Mouse (Mus musculus): ENCODE measurements at regions not wholly inside any gene's neighbourhood (a gene's known extent, or its start where the extent isn't known, plus 50 kb on each side); places are given as distances from the start of the nearest gene placed in this dataset.
A peak's percentile ranks its signal among the peaks of the same experiment; 100 is the strongest.

DNA sequence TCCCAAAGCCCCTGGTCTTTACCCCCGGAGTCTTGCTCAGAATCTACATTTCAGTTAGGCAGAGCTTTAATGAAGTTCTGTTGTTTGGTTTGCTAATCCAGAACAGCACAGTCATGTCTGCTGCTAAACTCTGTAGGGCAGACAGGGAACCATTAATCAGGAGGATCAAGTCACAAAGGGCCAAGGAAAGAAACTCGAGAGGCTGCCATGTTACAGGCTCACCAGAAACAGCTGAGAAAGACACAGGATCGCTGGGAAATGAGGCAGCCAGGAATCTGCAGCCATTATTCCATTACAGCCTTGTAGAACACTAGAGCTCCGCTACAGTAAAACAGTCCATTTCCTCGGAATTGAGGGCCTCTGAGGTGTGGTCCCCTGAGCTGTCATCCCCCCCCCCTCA is 121.1 kb upstream of the Cops8 start:
- no peak for TF ChIP-seq CTCF (IDR thresholded peaks at IDR 0.05)

GRCm38 (mm10) chr1:90486349-90486839 is 116.4 kb upstream of the Cops8 start:
- no peak overlapping the region for H3K27ac ChIP-seq
- H3K4me3 ChIP-seq: no peak overlapping the region
- no peak for TF ChIP-seq CTCF (IDR thresholded peaks at IDR 0.05)
- peak in 1 of 2 experiments; percentile 13 for DNase-seq (ENCODE audit: extremely low spot score in 1 of 2, low spot score in 2 of 2)
- intact Hi-C loops (cut with DNase I): no loop called here

More for the DNA sequence above, 121.1 kb upstream of the Cops8 start:
- no peak for DNase-seq (ENCODE audit: extremely low spot score in 1 of 2, low spot score in 2 of 2)
- Histone ChIP-seq H3K27ac (no peak overlapping the region), H3K4me3 (no peak overlapping the region)
- intact Hi-C loops (cut with DNase I): no loop called here

- peak overlapping the region; percentile 32 for H3K27ac ChIP-seq
- H3K4me3 ChIP-seq: no peak overlapping the region
- TF ChIP-seq CTCF (IDR thresholded peaks at IDR 0.05): no peak
- no peak for DNase-seq (ENCODE audit: extremely low spot score in 1 of 2, low spot score in 2 of 2)
- intact Hi-C loops (cut with DNase I): no loop called here
Measured at GRCm38 (mm10) chr1:90487886-90488285, 114.9 kb upstream of the Cops8 start.

- DNase-seq (ENCODE audit: extremely low spot score in 1 of 2, low spot score in 2 of 2): peak in 1 of 2 experiments; percentile 42
- H3K4me3 ChIP-seq: no peak overlapping the region
- no peak for TF ChIP-seq CTCF (IDR thresholded peaks at IDR 0.05)
- intact Hi-C loops (cut with DNase I): no loop called here
- H3K27ac ChIP-seq: peak overlapping the region; percentile 15; the same call in 1 of the 2 replicates
Measured at GRCm38 (mm10) chr1:90488991-90489390, 113.8 kb upstream of the Cops8 start.

- DNase-seq (ENCODE audit: extremely low spot score in 1 of 2, low spot score in 2 of 2): no peak
- H3K4me3 ChIP-seq: no peak overlapping the region
- no peak for TF ChIP-seq CTCF (IDR thresholded peaks at IDR 0.05)
- intact Hi-C loops (cut with DNase I): no loop called here
- H3K27ac ChIP-seq: no peak overlapping the region
Measured at GRCm38 (mm10) chr1:90490335-90490734, 112.4 kb upstream of the Cops8 start.

GRCm38 (mm10) chr1:90493481-90493880 is 109.3 kb upstream of the Cops8 start:
- Histone ChIP-seq H3K4me3 (no peak overlapping the region), H3K27ac (no peak overlapping the region)
- intact Hi-C loops (cut with DNase I): no loop called here
- no peak for TF ChIP-seq CTCF (IDR thresholded peaks at IDR 0.05)
- DNase-seq (ENCODE audit: extremely low spot score in 1 of 2, low spot score in 2 of 2): no peak

DNA sequence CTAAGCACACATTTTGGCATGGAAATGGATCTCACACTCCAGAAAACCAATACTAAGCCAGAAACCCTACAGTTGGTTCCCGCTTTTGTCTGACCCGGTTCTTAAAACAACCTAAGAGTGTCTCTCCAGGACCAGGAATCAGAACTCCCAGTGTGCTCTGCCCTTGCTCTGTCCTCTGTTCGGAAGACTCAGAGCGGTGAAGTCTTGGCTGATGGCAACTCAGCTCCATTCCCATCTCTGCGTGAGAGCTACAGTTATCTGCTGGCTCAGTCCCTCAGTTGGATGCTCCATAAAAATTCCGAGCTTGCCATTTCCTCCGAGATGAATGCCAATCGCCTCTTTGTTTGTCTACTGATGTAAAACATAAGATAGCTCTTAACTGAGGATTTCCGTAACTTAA is 107.6 kb upstream of the Cops8 start:
- no peak for TF ChIP-seq CTCF (IDR thresholded peaks at IDR 0.05)
- no peak overlapping the region for H3K27ac ChIP-seq
- no peak for DNase-seq (ENCODE audit: extremely low spot score in 1 of 2, low spot score in 2 of 2)
- intact Hi-C loops (cut with DNase I): no loop called here
- H3K4me3 ChIP-seq: no peak overlapping the region

DNA sequence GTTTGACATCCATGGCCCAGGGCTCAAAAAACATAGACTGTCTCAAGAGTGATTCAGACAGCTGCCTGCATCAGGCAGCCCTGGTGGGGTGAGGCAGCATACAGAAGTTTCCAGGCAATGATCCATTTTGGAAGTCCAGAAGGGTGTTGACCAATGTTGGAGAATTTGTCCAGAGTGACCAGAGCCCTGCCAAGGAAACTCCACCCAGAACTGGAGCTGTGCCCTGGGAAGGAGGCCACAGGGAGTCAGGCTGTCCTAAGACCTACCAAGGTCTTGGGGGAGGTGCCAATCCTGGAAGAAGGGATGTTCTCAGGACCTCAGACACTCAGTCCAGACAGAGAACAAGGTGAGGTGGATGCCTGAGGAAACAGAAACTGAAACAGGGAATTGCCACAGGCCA is 105.2 kb upstream of the Cops8 start:
- Histone ChIP-seq H3K4me3 (no peak overlapping the region), H3K27ac (no peak overlapping the region)
- DNase-seq (ENCODE audit: extremely low spot score in 1 of 2, low spot score in 2 of 2): no peak
- intact Hi-C loops (cut with DNase I): no loop called here
- no peak for TF ChIP-seq CTCF (IDR thresholded peaks at IDR 0.05)

- intact Hi-C loops (cut with DNase I): no loop called here
- DNase-seq (ENCODE audit: extremely low spot score in 1 of 2, low spot score in 2 of 2): no peak
- TF ChIP-seq CTCF (IDR thresholded peaks at IDR 0.05): no peak
- Histone ChIP-seq H3K4me3 (no peak overlapping the region), H3K27ac (no peak overlapping the region)
Measured at GRCm38 (mm10) chr1:90501373-90501772, 101.4 kb upstream of the Cops8 start.

GRCm38 (mm10) chr1:90502371-90502770 is 100.4 kb upstream of the Cops8 start:
- no peak for TF ChIP-seq CTCF (IDR thresholded peaks at IDR 0.05)
- Histone ChIP-seq H3K4me3 (no peak overlapping the region), H3K27ac (no peak overlapping the region)
- intact Hi-C loops (cut with DNase I): no loop called here
- no peak for DNase-seq (ENCODE audit: extremely low spot score in 1 of 2, low spot score in 2 of 2)

DNA sequence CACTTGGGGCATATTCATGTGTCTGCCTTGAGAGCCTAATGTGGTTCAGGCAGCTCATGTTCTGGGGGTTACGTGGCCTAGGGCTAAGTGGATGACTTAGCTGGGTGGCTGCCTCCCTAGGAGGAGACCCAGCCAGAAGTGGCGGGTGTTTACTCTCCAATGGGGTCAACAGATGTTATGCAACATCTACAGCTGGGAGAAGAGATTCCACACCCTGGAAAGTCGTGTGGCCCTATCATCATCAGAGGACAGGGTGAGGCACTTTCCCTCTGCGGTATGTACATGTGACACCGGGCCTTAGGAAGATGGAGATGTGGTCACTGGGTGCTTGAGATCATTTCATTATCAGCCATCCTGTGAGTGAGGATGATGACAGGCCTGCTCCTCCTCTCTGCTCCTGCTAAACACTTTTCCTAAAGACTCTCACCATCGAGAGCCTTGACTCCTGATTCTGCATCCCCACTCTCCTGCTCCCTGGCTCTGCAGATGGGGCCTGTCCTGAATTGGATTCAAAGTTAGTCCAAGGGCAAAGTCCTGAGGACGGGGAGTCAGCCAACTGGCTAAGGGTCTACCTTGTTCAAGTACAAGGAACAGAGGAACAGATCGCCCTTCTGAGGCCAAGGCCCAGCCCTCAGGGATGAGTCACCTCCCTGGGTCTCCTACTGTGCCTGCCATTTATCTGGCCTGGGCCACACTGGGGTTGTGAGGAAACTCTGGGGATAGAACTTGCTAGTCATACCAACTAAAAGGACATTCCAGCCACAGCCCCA is 99.8 kb upstream of the Cops8 start:
- DNase-seq (ENCODE audit: extremely low spot score in 1 of 2, low spot score in 2 of 2): no peak
- Histone ChIP-seq H3K4me3 (no peak overlapping the region), H3K27ac (no peak overlapping the region)
- intact Hi-C loops (cut with DNase I): no loop called here
- TF ChIP-seq CTCF (IDR thresholded peaks at IDR 0.05): no peak

DNA sequence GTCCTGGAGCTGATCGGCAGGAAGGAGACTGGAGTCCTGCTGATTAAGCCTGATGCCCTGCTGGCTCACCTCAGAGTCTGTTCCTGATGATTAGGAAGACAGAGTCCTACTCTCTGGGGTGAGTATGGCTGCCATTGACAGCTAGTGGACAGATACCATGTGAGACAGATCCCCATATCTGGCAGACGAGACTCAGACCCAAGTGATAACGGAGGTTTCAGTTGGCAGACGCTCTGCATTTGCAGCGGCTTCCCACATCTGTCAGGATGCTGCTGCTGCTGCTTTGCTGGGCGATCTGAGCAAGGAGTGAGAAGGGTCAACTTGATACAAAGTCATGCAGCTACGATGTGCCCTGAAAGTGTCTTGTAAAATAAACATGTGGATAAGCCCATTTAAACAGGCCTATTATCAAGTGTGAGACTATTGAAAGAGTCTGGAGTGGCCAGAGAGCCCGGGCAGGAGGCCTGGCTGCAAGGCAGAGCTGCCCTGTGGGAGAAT is 98.1 kb upstream of the Cops8 start:
- intact Hi-C loops (cut with DNase I): no loop called here
- no peak overlapping the region for H3K27ac ChIP-seq
- no peak for TF ChIP-seq CTCF (IDR thresholded peaks at IDR 0.05)
- DNase-seq (ENCODE audit: extremely low spot score in 1 of 2, low spot score in 2 of 2): no peak
- no peak overlapping the region for H3K4me3 ChIP-seq

DNA sequence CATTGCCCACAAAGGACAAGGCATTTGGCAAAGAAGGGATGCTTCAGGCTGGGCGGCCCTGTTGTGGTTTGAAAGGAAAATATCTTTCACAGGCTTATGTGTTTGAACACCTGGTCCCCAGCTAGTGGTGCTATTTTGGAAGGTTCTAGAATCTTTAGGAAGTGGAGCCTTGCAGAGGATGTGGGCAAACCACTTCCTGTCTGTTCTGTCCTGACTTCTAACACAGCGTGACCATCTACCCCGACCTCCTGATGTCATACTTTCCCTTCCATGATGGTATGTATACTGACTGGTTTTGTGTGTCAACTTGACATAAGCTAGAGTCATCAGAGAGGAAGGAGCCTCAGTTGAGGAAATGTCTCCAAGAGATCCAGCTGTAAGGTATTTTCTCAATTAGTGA is 97.2 kb upstream of the Cops8 start:
- intact Hi-C loops (cut with DNase I): no loop called here
- no peak for TF ChIP-seq CTCF (IDR thresholded peaks at IDR 0.05)

More for the DNA sequence above, 97.2 kb upstream of the Cops8 start:
- no peak for DNase-seq (ENCODE audit: extremely low spot score in 1 of 2, low spot score in 2 of 2)
- Histone ChIP-seq H3K4me3 (no peak overlapping the region), H3K27ac (no peak overlapping the region)
